Mouse (Mus musculus) liver, postnatal 0 days (tissue): ENCODE results near the gene Itpr2.

Experiments used
- CTCF ChIP-seq: sonication (generic); IDR thresholded peaks from 2 replicates; pipeline ENCODE4 v1.5.1; 2016; ENCODE audit warnings: antibody characterized with exemption, low read depth
- EP300 ChIP-seq: IDR thresholded peaks from 2 replicates; pipeline ENCODE4 v1.6.1; 2016; ENCODE audit warnings: antibody characterized with exemption, low read depth, mild to moderate bottlenecking

- TF ChIP-seq CTCF (no peak), EP300 (no peak)
Measured at GRCm38 (mm10) chr6:146329079-146329478, 172.9 kb downstream of the Itpr2 start.
